Mouse (Mus musculus) midbrain, embryonic 16.5 days (tissue): ENCODE results near the gene Pecam1. TPM values are rescaled to one million over a fixed set of nuclear protein-coding genes. Genes with fewer than 3 reads are reported as not detected.
"Not testable (repeated sequence)": the region's sequence is repeated elsewhere in the genome, so short reads cannot be mapped to it uniquely, and the experiment has no call there.

Experiments used
- ATAC-seq: fragments of 200-750 bp; cut with Nextera tagmentation; 2 replicates; pipeline ENCODE4 v1.8.0; 2017; ENCODE audit warnings: moderate TSS enrichment
- H3K27ac ChIP-seq: fragments of 300-500 bp; sonication (generic); 2 replicates; pipeline ENCODE4 v1.5.1; 2014; ENCODE audit warnings: mild to moderate bottlenecking, low read length, mixed read lengths
- H3K27me3 ChIP-seq: fragments of 300-500 bp; sonication (generic); 2 replicates; pipeline ENCODE4 v1.6.1; 2014; ENCODE audit warnings: low read depth, low read length, mixed read lengths; ENCODE audit not compliant: control insufficient read depth, insufficient read depth
- H3K36me3 ChIP-seq: fragments of 300-500 bp; sonication (generic); 2 replicates; pipeline ENCODE4 v1.6.1; 2014; ENCODE audit warnings: mild to moderate bottlenecking, low read length, moderate library complexity, mixed read lengths; ENCODE audit not compliant: control insufficient read depth, insufficient read depth
- H3K4me1 ChIP-seq: fragments of 300-500 bp; sonication (generic); 2 replicates; pipeline ENCODE4 v1.6.1; 2014; ENCODE audit warnings: mild to moderate bottlenecking, low read length, mixed read lengths; ENCODE audit not compliant: control insufficient read depth, insufficient read depth
- H3K4me2 ChIP-seq: fragments of 300-500 bp; sonication (generic); 2 replicates; pipeline ENCODE4 v1.6.1; 2014; ENCODE audit warnings: mild to moderate bottlenecking, low read length, mixed read lengths
- H3K4me3 ChIP-seq: fragments of 300-500 bp; sonication (generic); 2 replicates; pipeline ENCODE4 v1.5.1; 2014; ENCODE audit warnings: low read depth, mild to moderate bottlenecking, low read length, moderate library complexity, mixed read lengths
- H3K9ac ChIP-seq: fragments of 300-500 bp; sonication (generic); 2 replicates; pipeline ENCODE4 v1.6.1; 2014; ENCODE audit warnings: low read depth, low read length, mixed read lengths
- H3K9me3 ChIP-seq: fragments of 300-500 bp; sonication (generic); replicated peaks from 2 replicates; pipeline ENCODE4 v1.6.1; 2014; ENCODE audit warnings: mild to moderate bottlenecking, low read length, mixed read lengths; ENCODE audit not compliant: control insufficient read depth, poor library complexity, severe bottlenecking
- WGBS: fragments of 180-500 bp; shearing (Covaris S2); extraction: QIAGEN DNeasy Blood & Tissue Kit; methylation state at CpG from one replicate; pipeline ENCODE4 v1.1.7; 2014; 5-methylcytosine and 5-hydroxymethylcytosine counted together
- polyA plus RNA-seq: library from polyadenylated mRNA; unstranded; fragments of >200 nt; fragmentation: Nextera tagmentation; extraction: Ambion mirVana; gene quantifications from 2 replicates; pipeline ENCODE4 v1.2.1, GENCODE M21; 2015

Gene Pecam1
- polyA plus RNA-seq, 1 experiment from 2014 or later: 14.1 TPM

DNA sequence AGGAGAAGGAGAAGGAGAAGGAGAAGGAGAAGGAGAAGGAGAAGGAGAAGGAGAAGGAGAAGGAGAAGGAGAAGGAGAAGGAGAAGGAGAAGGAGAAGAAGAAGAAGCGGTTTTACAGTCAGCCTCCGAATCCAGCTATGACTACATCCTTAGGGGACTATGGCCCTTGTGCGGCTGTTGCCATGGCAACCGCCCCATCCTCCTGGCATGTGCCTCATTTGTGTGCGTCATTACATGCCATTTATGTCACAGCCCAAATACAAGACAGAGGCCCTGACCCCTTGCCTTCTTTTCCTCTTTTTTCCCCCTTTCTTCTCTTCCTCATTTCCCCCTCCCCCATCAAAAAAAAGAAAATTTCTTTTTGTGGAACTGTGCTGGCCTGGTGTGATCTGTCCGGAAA is 9.2 kb downstream of the Pecam1 start:
- H3K27ac ChIP-seq: no peak overlapping the region
- no peaks in the 10 kb centered on the region for H3K27me3 ChIP-seq
- H3K36me3 ChIP-seq: no peaks in the 10 kb centered on the region
- peaks cover 21% of the 10 kb centered on the region for H3K4me1 ChIP-seq
- no peak overlapping the region for H3K4me3 ChIP-seq
- H3K4me2 ChIP-seq: no peak overlapping the region
- WGBS: 28% methylated on average over 6 of the region's 6 CpGs
- ATAC-seq: no peak
- H3K9me3 ChIP-seq: no peaks in the 10 kb centered on the region
- no peak overlapping the region for H3K9ac ChIP-seq

DNA sequence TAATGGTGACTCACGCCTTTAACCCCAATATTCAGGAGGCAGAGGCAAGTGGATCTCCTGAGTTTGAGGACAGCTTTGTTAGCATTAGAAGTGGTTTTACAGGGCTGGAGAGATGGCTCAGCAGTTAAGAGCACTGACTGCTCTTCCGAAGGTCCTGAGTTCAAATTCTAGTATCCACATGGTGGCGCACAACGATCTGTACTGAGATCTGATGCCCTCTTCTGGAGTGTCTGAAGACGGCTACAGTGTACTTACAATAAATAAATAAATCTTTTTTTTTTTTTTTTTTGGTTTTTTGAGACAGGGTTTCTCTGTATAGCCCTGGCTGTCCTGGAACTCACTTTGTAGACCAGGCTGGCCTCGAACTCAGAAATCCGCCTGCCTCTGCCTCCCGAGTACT is 9.7 kb downstream of the Pecam1 start:
- 93% methylated on average over 7 of the region's 8 CpGs for WGBS
- ATAC-seq, H3K27ac ChIP-seq, H3K9me3 ChIP-seq, H3K36me3 ChIP-seq, H3K27me3 ChIP-seq, H3K4me2 ChIP-seq, H3K9ac ChIP-seq, H3K4me3 ChIP-seq: not testable (repeated sequence)
- peaks cover 21% of the 10 kb centered on the region for H3K4me1 ChIP-seq

GRCm38 (mm10) chr11:106739116-106739515 is 11.3 kb downstream of the Pecam1 start:
- Histone ChIP-seq H3K4me3 (no peak overlapping the region), H3K9me3 (no peaks in the 10 kb centered on the region), H3K9ac (no peak overlapping the region), H3K4me2 (no peak overlapping the region), H3K27me3 (no peaks in the 10 kb centered on the region), H3K27ac (no peak overlapping the region), H3K36me3 (no peaks in the 10 kb centered on the region), H3K4me1 (peaks cover 21% of the 10 kb centered on the region)
- 98% methylated on average over 2 of the region's 2 CpGs for WGBS
- ATAC-seq: no peak

DNA sequence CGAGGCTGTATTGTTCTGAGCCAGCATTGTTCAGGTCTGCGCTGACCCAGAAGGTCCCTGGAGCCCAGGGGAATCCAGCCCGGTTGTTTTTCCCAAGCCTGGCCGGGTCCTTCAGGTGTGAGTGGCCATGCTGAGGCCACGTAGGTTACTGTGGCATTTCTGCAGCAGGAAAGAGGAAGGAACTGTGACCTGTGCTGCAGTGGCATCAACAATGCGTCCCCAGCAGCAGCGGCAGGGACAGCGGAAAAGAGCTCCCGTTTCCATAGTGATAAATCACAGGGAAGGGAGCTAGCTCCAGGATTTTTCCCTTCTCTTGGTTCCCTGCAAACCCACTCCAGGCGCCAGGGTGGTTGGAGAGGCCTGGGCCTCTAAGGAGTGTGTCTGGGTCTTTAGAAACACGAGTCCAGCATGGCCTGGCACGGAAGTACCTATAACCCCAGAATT is 13.2 kb downstream of the Pecam1 start:
- Histone ChIP-seq H3K27ac (peak overlapping the region; percentile 93), H3K4me2 (peak overlapping the region; percentile 19; the same call in 1 of the 2 replicates), H3K4me1 (peaks cover 21% of the 10 kb centered on the region), H3K9ac (peak overlapping the region; percentile 60), H3K36me3 (no peaks in the 10 kb centered on the region), H3K4me3 (no peak overlapping the region), H3K9me3 (no peaks in the 10 kb centered on the region), H3K27me3 (no peaks in the 10 kb centered on the region)
- WGBS: 5% methylated on average over 12 of the region's 12 CpGs
- peak; percentile 85 for ATAC-seq

GRCm38 (mm10) chr11:106736614-106737013 is 13.8 kb downstream of the Pecam1 start:
- no peaks in the 10 kb centered on the region for H3K9me3 ChIP-seq
- H3K36me3 ChIP-seq: no peaks in the 10 kb centered on the region
- H3K27me3 ChIP-seq: no peaks in the 10 kb centered on the region
- H3K27ac ChIP-seq: peak overlapping the region; percentile 93
- H3K4me1 ChIP-seq: peaks cover 21% of the 10 kb centered on the region
- peak overlapping the region; percentile 60 for H3K9ac ChIP-seq
- ATAC-seq: peak; percentile 53
- no peak overlapping the region for H3K4me3 ChIP-seq
- 30% methylated on average over 3 of the region's 3 CpGs for WGBS
- 0 out of 2 replicates have a peak overlapping the region, but pooled peaks have one; percentile 19 for H3K4me2 ChIP-seq

GRCm38 (mm10) chr11:106730714-106731113 is 19.7 kb downstream of the Pecam1 start:
- H3K27me3 ChIP-seq: no peaks in the 10 kb centered on the region
- H3K4me3 ChIP-seq: no peak overlapping the region
- WGBS: 69% methylated on average over 4 of the region's 4 CpGs
- peaks cover 9% of the 10 kb centered on the region; the same call in 1 of the 2 replicates for H3K4me1 ChIP-seq
- H3K9ac ChIP-seq: no peak overlapping the region
- ATAC-seq: no peak
- H3K9me3 ChIP-seq: no peaks in the 10 kb centered on the region
- H3K36me3 ChIP-seq: no peaks in the 10 kb centered on the region
- H3K4me2 ChIP-seq: no peak overlapping the region
- H3K27ac ChIP-seq: no peak overlapping the region

DNA sequence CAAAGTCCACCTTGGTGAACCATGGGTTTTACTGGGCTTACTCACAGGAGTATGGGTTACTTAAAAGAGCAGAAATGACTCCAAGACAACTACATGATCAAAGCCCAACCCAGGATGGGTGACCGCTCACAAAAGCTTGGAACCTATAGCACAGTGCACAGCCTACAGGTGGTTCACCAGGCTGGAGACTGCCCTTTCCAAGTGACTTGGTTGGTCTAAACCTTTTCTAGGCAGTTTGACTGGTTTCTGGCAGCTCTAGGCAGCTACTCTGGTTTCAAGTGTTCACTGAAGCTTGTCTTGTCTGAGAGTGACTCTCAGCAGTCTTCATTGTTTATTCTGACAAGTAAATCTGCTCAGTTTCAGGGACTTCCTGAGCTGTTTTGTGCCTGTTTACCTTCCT is 20.8 kb downstream of the Pecam1 start:
- no peak for ATAC-seq
- H3K27ac ChIP-seq: no peak overlapping the region
- H3K36me3 ChIP-seq: no peaks in the 10 kb centered on the region
- H3K4me3 ChIP-seq: no peak overlapping the region
- H3K27me3 ChIP-seq: no peaks in the 10 kb centered on the region
- WGBS: 92% methylated on average over 1 of the region's 1 CpGs
- H3K4me2 ChIP-seq: no peak overlapping the region
- no peaks in the 10 kb centered on the region for H3K9me3 ChIP-seq
- H3K4me1 ChIP-seq: peaks cover 9% of the 10 kb centered on the region; the same call in 1 of the 2 replicates
- H3K9ac ChIP-seq: no peak overlapping the region

DNA sequence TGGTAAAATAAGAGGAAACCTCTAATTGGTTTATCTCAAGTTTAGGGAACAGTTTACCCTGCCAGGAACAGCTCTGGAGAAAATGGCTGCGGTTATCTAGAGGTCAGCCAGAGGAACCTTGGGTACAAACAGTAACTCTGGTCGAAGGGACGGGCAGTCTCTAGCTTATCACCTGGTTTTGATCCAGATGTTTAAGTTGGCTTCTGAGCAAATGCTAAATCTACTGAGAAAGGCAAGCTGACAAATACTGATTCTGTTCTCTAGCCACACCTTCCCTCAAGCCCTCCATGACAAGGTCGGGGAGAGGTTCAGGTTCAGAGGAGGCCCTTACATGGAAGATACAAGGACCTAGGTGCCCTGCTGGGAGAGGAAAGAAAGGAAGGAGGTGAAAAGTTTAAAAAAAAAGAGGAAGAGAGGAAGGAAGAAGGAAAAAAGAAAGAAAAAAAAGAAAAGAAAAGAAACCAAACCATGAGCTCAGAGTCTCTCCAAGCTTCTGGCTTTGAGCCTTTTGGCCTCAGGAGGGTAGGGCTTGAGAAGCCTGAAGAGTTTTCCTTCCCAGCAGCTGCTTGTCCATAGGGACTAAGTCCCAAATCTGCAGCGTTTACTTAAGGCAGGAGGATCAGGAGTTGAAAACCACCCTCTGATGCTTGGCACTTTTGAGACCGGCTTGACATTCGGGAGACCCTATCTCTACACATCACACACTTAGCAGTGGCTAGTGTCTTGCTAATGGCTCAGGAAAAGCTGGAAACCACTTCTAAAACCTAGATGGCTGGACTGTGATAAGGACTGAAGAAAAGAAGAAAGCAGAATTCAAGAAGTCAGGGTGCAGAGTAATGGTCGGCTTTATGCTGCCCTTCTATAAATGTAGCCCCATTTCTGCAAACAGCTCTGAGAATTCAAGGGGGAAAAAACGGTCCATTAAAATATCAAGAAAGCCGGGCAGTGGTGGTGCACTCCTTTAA is 21.7 kb downstream of the Pecam1 start:
- H3K4me2 ChIP-seq: no peak overlapping the region
- no peaks in the 10 kb centered on the region for H3K27me3 ChIP-seq
- ATAC-seq: no peak
- no peaks in the 10 kb centered on the region for H3K9me3 ChIP-seq
- H3K36me3 ChIP-seq: no peaks in the 10 kb centered on the region
- no peak overlapping the region for H3K27ac ChIP-seq
- H3K4me1 ChIP-seq: peaks cover 9% of the 10 kb centered on the region; the same call in 1 of the 2 replicates
- H3K4me3 ChIP-seq: no peak overlapping the region
- 86% methylated on average over 10 of the region's 10 CpGs for WGBS
- H3K9ac ChIP-seq: no peak overlapping the region

- Histone ChIP-seq H3K27ac (no peak overlapping the region; the same call in 1 of the 2 replicates), H3K36me3 (no peaks in the 10 kb centered on the region), H3K4me1 (peaks cover 9% of the 10 kb centered on the region; the same call in 1 of the 2 replicates), H3K4me3 (no peak overlapping the region), H3K4me2 (no peak overlapping the region), H3K9ac (no peak overlapping the region), H3K27me3 (no peaks in the 10 kb centered on the region), H3K9me3 (no peaks in the 10 kb centered on the region)
- no peak for ATAC-seq
- 33% methylated on average over 5 of the region's 5 CpGs for WGBS
Measured at GRCm38 (mm10) chr11:106727967-106728366, 22.5 kb downstream of the Pecam1 start.
